ENCODE assay signal across 23 mouse cellular contexts in genomic region chr10:122779351-122779750, GRCm38 (mm10).
DNase-seq lines count a peak whose midpoint lies in the region; ATAC-seq and TF ChIP-seq lines count a peak whose summit lies in the region.
"Had no signal": no experiment of that assay in that cellular context is flagged by ENCODE, and none has a peak within 500 bp of the region (broad histone marks: within the 10 kb centered on the region; RNA-seq: fewer than 3 reads in every experiment).

No protein-coding gene starts in this region.

- H3K36me3 ChIP-seq in forebrain, embryonic 12.5 days (replicated peaks) = no peaks in the 10 kb centered on the region
- H3K36me3 ChIP-seq in forebrain, embryonic 14.5 days (ENCODE audit: control insufficient read depth, insufficient read depth, low read length) = no peaks in the 10 kb centered on the region
- no peaks in the 10 kb centered on the region for H3K36me3 ChIP-seq in kidney, adult 2 months (ENCODE audit: control insufficient read depth, insufficient read depth, low read length)
- H3K36me3 ChIP-seq in limb, embryonic 11.5 days (ENCODE audit: control insufficient read depth, insufficient read depth, low read length) = no peaks in the 10 kb centered on the region
- no peaks in the 10 kb centered on the region for H3K36me3 ChIP-seq in liver, embryonic 11.5 days (ENCODE audit: control insufficient read depth, insufficient read depth, low read length)
- H3K36me3 ChIP-seq: embryonic facial prominence, embryonic 15.5 days; liver, embryonic 15.5 days; neural tube, embryonic 15.5 days; stomach, embryonic 15.5 days had no signal

- no peak overlapping the region for H3K9ac ChIP-seq in forebrain, embryonic 12.5 days
- H3K9ac ChIP-seq in forebrain, embryonic 14.5 days (ENCODE audit: low read length) = no peak overlapping the region
- H3K9ac ChIP-seq in limb, embryonic 11.5 days (ENCODE audit: low read length) = no peak overlapping the region
- no peak overlapping the region for H3K9ac ChIP-seq in liver, embryonic 11.5 days (ENCODE audit: low read depth, low read length)
- H3K9ac ChIP-seq: embryonic facial prominence, embryonic 15.5 days; liver, embryonic 15.5 days; neural tube, embryonic 15.5 days; stomach, embryonic 15.5 days had no signal

- H3K27ac ChIP-seq in forebrain, embryonic 12.5 days = no peak overlapping the region
- H3K27ac ChIP-seq in forebrain, embryonic 14.5 days (ENCODE audit: low read depth, low read length) = no peak overlapping the region
- no peak overlapping the region for H3K27ac ChIP-seq in kidney, adult 2 months (ENCODE audit: insufficient read depth, low read depth, low read length)
- 0 out of 2 replicates have a peak overlapping the region, but pooled peaks have one; percentile 15 for H3K27ac ChIP-seq in limb, embryonic 11.5 days (replicated peaks; ENCODE audit: low read depth, low read length)
- H3K27ac ChIP-seq in liver, embryonic 11.5 days (ENCODE audit: low read depth, low read length) = no peak overlapping the region
- H3K27ac ChIP-seq: embryonic facial prominence, embryonic 15.5 days; liver, embryonic 15.5 days; neural tube, embryonic 15.5 days; stomach, embryonic 15.5 days had no signal

- ATAC-seq in forebrain, embryonic 12.5 days (ENCODE audit: low FRiP score) = 0 out of 2 replicates have a peak, but pooled peaks have one; percentile 41
- ATAC-seq in forebrain, embryonic 14.5 days = no peak
- ATAC-seq in limb, embryonic 11.5 days (ENCODE audit: insufficient number of reproducible peaks, low FRiP score, low TSS enrichment, low read depth) = no peak
- ATAC-seq in liver, embryonic 11.5 days (replicated peaks; ENCODE audit: low FRiP score) = no peak
- ATAC-seq: hindbrain, embryonic 16.5 days; midbrain, embryonic 16.5 days had no signal

- WGBS in forebrain, embryonic 12.5 days = 16% methylated on average over 12 of the region's 12 CpGs
- 34% methylated on average over 12 of the region's 12 CpGs for WGBS in forebrain, embryonic 14.5 days
- 19% methylated on average over 12 of the region's 12 CpGs for WGBS in kidney, adult 2 months
- 36% methylated on average over 12 of the region's 12 CpGs for WGBS in limb, embryonic 11.5 days
- 64% methylated on average over 12 of the region's 12 CpGs for WGBS in liver, embryonic 11.5 days

- H3K4me3 ChIP-seq in forebrain, embryonic 12.5 days (replicated peaks) = no peak overlapping the region
- H3K4me3 ChIP-seq in forebrain, embryonic 14.5 days (ENCODE audit: low read depth, low read length) = no peak overlapping the region
- no peak overlapping the region for H3K4me3 ChIP-seq in kidney, adult 2 months (ENCODE audit: insufficient read depth, low read depth, low read length)
- H3K4me3 ChIP-seq in limb, embryonic 11.5 days (ENCODE audit: low read depth, low read length) = no peak overlapping the region
- H3K4me3 ChIP-seq in liver, embryonic 11.5 days (ENCODE audit: low read depth, low read length) = no peak overlapping the region
- H3K4me3 ChIP-seq: embryonic facial prominence, embryonic 15.5 days; liver, embryonic 15.5 days; neural tube, embryonic 15.5 days; stomach, embryonic 15.5 days had no signal

- DNase-seq in forebrain, embryonic 14.5 days (ENCODE audit: low spot score) = no peak
- DNase-seq in kidney, adult 2 months = peak; percentile 57
- no peak for DNase-seq in kidney, adult 11 months
- DNase-seq in embryo, embryonic 10.5 days (ENCODE audit: low spot score) = peak; percentile 77
- no peak for DNase-seq in limb, embryonic 11.5 days (ENCODE audit: low spot score)
- no peak for DNase-seq in liver, embryonic 11.5 days (ENCODE audit: low spot score)
- DNase-seq in lung, postnatal 4 days = no peak
- DNase-seq: cerebellum, adult 2 months; cerebellum, postnatal 36 days; gastrocnemius, postnatal 36 days; heart, postnatal 10 days; kidney, adult 18-20 months; right cerebral cortex, postnatal 25 days; thymus, adult 2 months had no signal

- no peaks in the 10 kb centered on the region for H3K27me3 ChIP-seq in forebrain, embryonic 12.5 days
- no peaks in the 10 kb centered on the region for H3K27me3 ChIP-seq in forebrain, embryonic 14.5 days (replicated peaks; ENCODE audit: control insufficient read depth, insufficient read depth, low read length)
- H3K27me3 ChIP-seq in kidney, adult 2 months (replicated peaks; ENCODE audit: control insufficient read depth, insufficient read depth, low read length) = no peaks in the 10 kb centered on the region
- no peaks in the 10 kb centered on the region for H3K27me3 ChIP-seq in limb, embryonic 11.5 days (ENCODE audit: control insufficient read depth, insufficient read depth, low read length)
- no peaks in the 10 kb centered on the region for H3K27me3 ChIP-seq in liver, embryonic 11.5 days (replicated peaks; ENCODE audit: control insufficient read depth, insufficient read depth, low read length)
- H3K27me3 ChIP-seq: CH12.LX; embryonic facial prominence, embryonic 15.5 days; liver, embryonic 15.5 days; neural tube, embryonic 15.5 days; stomach, embryonic 15.5 days had no signal

- peaks cover 8% of the 10 kb centered on the region for H3K4me1 ChIP-seq in forebrain, embryonic 12.5 days
- H3K4me1 ChIP-seq in forebrain, embryonic 14.5 days (ENCODE audit: control insufficient read depth, insufficient read depth, low read length) = no peaks in the 10 kb centered on the region
- H3K4me1 ChIP-seq in kidney, adult 2 months (ENCODE audit: control insufficient read depth, insufficient read depth, low read length) = peaks cover 7% of the 10 kb centered on the region
- H3K4me1 ChIP-seq in limb, embryonic 11.5 days (ENCODE audit: control insufficient read depth, insufficient read depth, low read length) = peaks cover 7% of the 10 kb centered on the region; the same call in 1 of the 2 replicates
- H3K4me1 ChIP-seq in liver, embryonic 11.5 days (replicated peaks; ENCODE audit: control insufficient read depth, insufficient read depth, low read length) = no peaks in the 10 kb centered on the region
- H3K4me1 ChIP-seq: embryonic facial prominence, embryonic 15.5 days; liver, embryonic 15.5 days had no signal

- H3K4me2 ChIP-seq in forebrain, embryonic 12.5 days = no peak overlapping the region
- H3K4me2 ChIP-seq in forebrain, embryonic 14.5 days (ENCODE audit: low read length) = no peak overlapping the region
- H3K4me2 ChIP-seq in limb, embryonic 11.5 days (ENCODE audit: low read depth, severe bottlenecking) = no peak overlapping the region
- H3K4me2 ChIP-seq in liver, embryonic 11.5 days = no peak overlapping the region
- H3K4me2 ChIP-seq: embryonic facial prominence, embryonic 15.5 days; heart, embryonic 11.5 days; liver, embryonic 15.5 days; neural tube, embryonic 15.5 days; stomach, embryonic 15.5 days had no signal

- H3K9me3 ChIP-seq in forebrain, embryonic 12.5 days = no peaks in the 10 kb centered on the region
- no peaks in the 10 kb centered on the region for H3K9me3 ChIP-seq in forebrain, embryonic 14.5 days (replicated peaks; ENCODE audit: control insufficient read depth, low read length)
- no peaks in the 10 kb centered on the region for H3K9me3 ChIP-seq in limb, embryonic 11.5 days (ENCODE audit: control insufficient read depth, low read length)
- H3K9me3 ChIP-seq in liver, embryonic 11.5 days (ENCODE audit: control insufficient read depth, low read length) = no peaks in the 10 kb centered on the region
- H3K9me3 ChIP-seq: embryonic facial prominence, embryonic 15.5 days; liver, embryonic 15.5 days; neural tube, embryonic 15.5 days; stomach, embryonic 15.5 days had no signal

- no peak for TF ChIP-seq POLR2A in kidney, adult 2 months (IDR thresholded peaks at IDR 0.05; ENCODE audit: low read depth, low read length)

- no peak for TF ChIP-seq CTCF in kidney, adult 2 months (conservative IDR thresholded peaks at IDR 0.05; ENCODE audit: insufficient read depth, insufficient read length, low read depth, low read length)

Comparison
In these comparisons a context has a peak if more than half of its experiments do, and no peak if none do; other contexts are left out.
1. DNase-seq: peak in kidney, adult 2 months (single experiment) and embryo, embryonic 10.5 days (single experiment); none in forebrain, embryonic 14.5 days (single experiment), kidney, adult 11 months (single experiment), limb, embryonic 11.5 days (single experiment), liver, embryonic 11.5 days (single experiment) and lung, postnatal 4 days (0 of 2).